Mouse (Mus musculus) stomach, postnatal 0 days (tissue): ENCODE measurements at regions not wholly inside any gene's neighbourhood (a gene's known extent, or its start where the extent isn't known, plus 50 kb on each side); places are given as distances from the start of the nearest gene placed in this dataset.

Source experiments
- CTCF ChIP-seq: IDR thresholded peaks from 2 replicates; pipeline ENCODE4 v1.5.1; 2016; ENCODE audit warnings: antibody characterized with exemption, low read depth, mild to moderate bottlenecking, moderate library complexity
- EP300 ChIP-seq: optimal IDR thresholded peaks from 2 replicates; pipeline ENCODE3; 2016; ENCODE audit warnings: antibody characterized with exemption

DNA sequence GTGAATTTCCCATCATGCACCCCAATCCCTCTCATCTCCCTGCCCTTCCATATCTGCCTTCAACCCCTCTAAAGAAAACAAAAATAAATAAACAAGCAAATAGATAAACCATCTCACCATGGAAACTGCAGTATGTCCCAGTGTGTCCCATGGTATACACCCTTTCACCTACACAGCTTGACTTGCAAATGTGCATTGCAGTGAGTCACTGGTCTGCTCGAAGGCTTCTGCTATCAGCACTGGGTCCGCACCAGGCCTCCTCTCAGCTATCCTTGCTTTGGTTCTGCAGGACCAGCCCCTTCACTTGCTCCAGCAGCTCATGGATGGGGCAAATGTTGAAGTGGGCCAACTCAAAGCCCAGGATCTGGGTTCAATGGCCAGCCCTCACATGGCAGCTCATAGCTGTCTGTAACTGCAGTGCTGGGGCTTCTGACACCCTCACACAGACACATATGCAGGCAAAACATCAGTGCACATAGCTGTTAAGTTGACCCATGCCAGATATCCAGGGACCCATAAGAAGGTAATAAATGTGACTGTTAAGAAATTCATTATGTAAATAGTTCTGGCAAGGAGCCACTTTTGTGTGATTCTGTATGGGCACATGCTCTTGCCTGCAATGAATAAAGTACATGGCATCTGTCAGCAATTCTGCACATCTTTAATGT, 59.9 kb upstream of the Usp27x start:
- TF ChIP-seq CTCF: no peak
- TF ChIP-seq EP300: no peak
